Mouse (Mus musculus) CH12.LX (cell line): ENCODE measurements around the gene Arl1. TPM values are rescaled to one million over a fixed set of nuclear protein-coding genes. Genes with fewer than 3 reads are reported as not detected.

Experiments
- DNase-seq: peaks from one replicate; pipeline ENCODE4 v3.0.0-alpha.2; 2013; ENCODE audit errors: extremely low read depth
- H3K27ac ChIP-seq: 2 replicates; pipeline ENCODE4 v1.5.1; 2012; ENCODE audit warnings: low read depth, mild to moderate bottlenecking, control low read depth, moderate library complexity; ENCODE audit not compliant: insufficient read depth
- H3K27me3 ChIP-seq: replicated peaks from 2 replicates; pipeline ENCODE3; 2012; ENCODE audit warnings: inconsistent platforms
- H3K36me3 ChIP-seq, 2 experiments: replicated peaks in 1 of 2; 2 replicates each; pipeline versions ENCODE3 to v1.6.1; 2012; ENCODE audit warnings: inconsistent platforms in 1 of 2, low read length in 1 of 2, mild to moderate bottlenecking in 1 of 2, mixed read lengths in 1 of 2, moderate library complexity in 1 of 2; ENCODE audit not compliant: control insufficient read depth in 1 of 2, insufficient read depth in 1 of 2
- H3K4me1 ChIP-seq, 2 experiments: 2 replicates each; pipeline ENCODE4 v1.6.1; 2012; ENCODE audit warnings: inconsistent platforms in 1 of 2, moderate library complexity in 1 of 2; ENCODE audit not compliant: insufficient read depth in 2 of 2, control insufficient read depth in 1 of 2
- H3K4me2 ChIP-seq: 2 replicates; pipeline ENCODE4 v1.6.1; 2012; ENCODE audit warnings: low read depth, mild to moderate bottlenecking, control low read depth; ENCODE audit not compliant: poor library complexity, insufficient read depth, severe bottlenecking
- H3K4me3 ChIP-seq, 3 experiments: fragments of 150-350 bp in 1 of 3; sonication (generic) in 1 of 3; replicated peaks in 1 of 3; 2 replicates each; pipeline versions ENCODE3 to v1.5.1; 2011 to 2012; ENCODE audit warnings: low read depth in 2 of 3, low read length in 2 of 3, mild to moderate bottlenecking in 2 of 3, moderate library complexity in 2 of 3, control low read depth in 1 of 3, improper control_type of control experiment in 1 of 3, inconsistent platforms in 1 of 3, mixed read lengths in 1 of 3; ENCODE audit not compliant: poor library complexity in 1 of 3
- H3K79me2 ChIP-seq: replicated peaks from 2 replicates; pipeline ENCODE4 v1.6.1; 2012; ENCODE audit warnings: mild to moderate bottlenecking, moderate library complexity; ENCODE audit not compliant: control insufficient read depth, poor library complexity, insufficient read depth, severe bottlenecking; ENCODE audit errors: extremely low read depth
- H3K9ac ChIP-seq: 2 replicates; pipeline ENCODE4 v1.6.1; 2012; ENCODE audit warnings: low read depth, mild to moderate bottlenecking, control low read depth, moderate library complexity; ENCODE audit not compliant: insufficient read depth
- H3K9me3 ChIP-seq: replicated peaks from 2 replicates; pipeline ENCODE3; 2012; ENCODE audit warnings: low read length, inconsistent platforms, mixed read lengths
- CHD2 ChIP-seq: IDR thresholded peaks from 2 replicates; pipeline ENCODE4 v1.6.1; 2011; ENCODE audit warnings: low read length, improper control_type of control experiment
- CTCF ChIP-seq, 2 experiments: IDR thresholded peaks in 1 of 2; conservative IDR thresholded peaks in 1 of 2; 2 replicates each; pipeline ENCODE4 v1.5.1; 2011 to 2012; ENCODE audit warnings: low read depth in 2 of 2, low read length in 2 of 2, improper control_type of control experiment in 1 of 2, inconsistent platforms in 1 of 2, mild to moderate bottlenecking in 1 of 2, moderate library complexity in 1 of 2
- ELF1 ChIP-seq: IDR thresholded peaks from 2 replicates; pipeline ENCODE4 v1.6.1; 2014; ENCODE audit warnings: low read depth, mild to moderate bottlenecking, inconsistent platforms, low read length, improper control_type of control experiment
- EP300 ChIP-seq: IDR thresholded peaks from 2 replicates; pipeline ENCODE4 v1.6.1; 2011; ENCODE audit warnings: low read length, improper control_type of control experiment
- JUN ChIP-seq: IDR thresholded peaks from 2 replicates; pipeline ENCODE4 v1.6.1; 2011; ENCODE audit warnings: low read depth, mild to moderate bottlenecking, low read length, improper control_type of control experiment, moderate library complexity; ENCODE audit not compliant: insufficient read depth
- MAZ ChIP-seq: IDR thresholded peaks from 2 replicates; pipeline ENCODE4 v1.6.1; 2012; ENCODE audit warnings: low read depth, mild to moderate bottlenecking, inconsistent platforms, low read length, improper control_type of control experiment, moderate library complexity
- MYC ChIP-seq: IDR thresholded peaks from 2 replicates; pipeline ENCODE4 v1.6.1; 2011; ENCODE audit warnings: low read depth, mild to moderate bottlenecking, improper control_type of control experiment, low read length
- PAX5 ChIP-seq: IDR thresholded peaks from 2 replicates; pipeline ENCODE4 v1.6.1; 2012; ENCODE audit warnings: low read length, inconsistent platforms, mixed read lengths
- RAD21 ChIP-seq: IDR thresholded peaks from 2 replicates; pipeline ENCODE4 v1.6.1; 2011; ENCODE audit warnings: low read depth, mild to moderate bottlenecking, low read length, improper control_type of control experiment, moderate library complexity
- SMC3 ChIP-seq: IDR thresholded peaks from 2 replicates; pipeline ENCODE4 v1.6.1; 2011; ENCODE audit warnings: low read depth, low read length, improper control_type of control experiment
- dilution Hi-C: fragments of 300-500 bp; cut with MboI; formaldehyde crosslinking; loops from 2 replicates; pipeline ENCODE4 v1.14.3; 2020; ENCODE audit warnings: low sequenced_read_pairs; ENCODE audit not compliant: extremely low pct_unique_long_range_greater_than_20kb, extremely low pct_ligation_motif_present
- in situ Hi-C: fragments of 300-500 bp; cut with MboI; formaldehyde crosslinking; loops from 3 replicates; pipeline ENCODE4 v1.14.3; 2019; ENCODE audit warnings: low sequenced_read_pairs, low pct_ligation_motif_present, low pct_unique_long_range_greater_than_20kb, mixed read lengths
- polyA plus RNA-seq: library from polyadenylated mRNA; unstranded; fragments of >175 nt; gene quantifications from 2 replicates; pipeline ENCODE4 v1.2.1, GENCODE M21; 2012; ENCODE audit warnings: low read depth; ENCODE audit not compliant: insufficient read length
- total RNA-seq, 2 experiments: library from RNA; depleted of rRNA; stranded (reverse); fragments of 300-350 nt in 1 of 2; fragments of >200 nt in 1 of 2; gene quantifications; 2 replicates each; pipeline ENCODE4 v1.2.3; 2012 to 2014

Gene Arl1
- total and polyA plus RNA-seq, 3 experiments: 48.9 to 143 (median 94.0) TPM

GRCm38 (mm10) chr10:88719618-88720017, 11.0 kb upstream of the Arl1 start:
- peaks cover 0 to 11% of the 10 kb centered on the region in 2 experiments; a peak in 1 of 4 replicates for H3K4me1 ChIP-seq
- no peaks in the 10 kb centered on the region for H3K9me3 ChIP-seq
- H3K4me2 ChIP-seq: no peak overlapping the region
- H3K9ac ChIP-seq: no peak overlapping the region
- TF ChIP-seq MAZ: no peak
- no peak for TF ChIP-seq PAX5
- no peak for TF ChIP-seq CHD2
- TF ChIP-seq EP300: no peak
- TF ChIP-seq ELF1: no peak
- TF ChIP-seq JUN: no peak
- H3K79me2 ChIP-seq: no peaks in the 10 kb centered on the region
- no peak for DNase-seq
- H3K27ac ChIP-seq: no peak overlapping the region
- no peaks in the 10 kb centered on the region for H3K27me3 ChIP-seq
- in situ Hi-C loops: no loop called here
- dilution Hi-C loops: no loop called here
- no peak overlapping the region for H3K4me3 ChIP-seq
- H3K36me3 ChIP-seq: no peaks in the 10 kb centered on the region

DNA sequence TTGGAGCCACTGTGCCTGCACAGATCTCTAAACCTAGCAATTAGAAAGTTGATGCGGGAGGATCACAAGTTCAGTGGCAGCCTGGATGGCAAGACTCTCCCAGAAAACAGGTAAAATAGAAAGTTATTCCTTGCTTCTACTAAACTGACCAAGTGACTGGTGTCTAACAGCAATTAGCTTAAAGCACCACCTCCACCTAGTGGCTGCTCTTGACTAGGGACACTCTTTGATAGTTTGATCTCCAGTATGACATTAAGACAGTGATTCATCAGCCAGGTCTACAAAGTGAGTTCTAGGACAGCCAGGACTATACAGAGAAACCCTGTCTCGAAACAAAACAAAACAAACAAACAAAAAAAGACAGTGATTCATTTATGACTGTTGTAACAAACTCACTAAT, 5.3 kb upstream of the Arl1 start:
- Histone ChIP-seq H3K79me2 (no peaks in the 10 kb centered on the region), H3K27me3 (no peaks in the 10 kb centered on the region)
- TF ChIP-seq JUN (no peak), MYC (no peak), CTCF (conservative IDR thresholded peaks at IDR 0.05 in 1 of 2, IDR thresholded peaks at IDR 0.05 in 1 of 2; ENCODE audit: low read depth in 2 of 2, low read length in 2 of 2) (peak; percentile 34 to 78; a peak in 3 of 4 replicates), SMC3 (peak; percentile 71), RAD21 (peak; percentile 83)
- TF ChIP-seq, all 38 proteins: peak for 3
- dilution Hi-C loops: no loop called here
- Histone ChIP-seq H3K4me1 (no peaks in the 10 kb centered on the region; a peak in 1 of 4 replicates), H3K36me3 (no peaks in the 10 kb centered on the region), H3K27ac (no peak overlapping the region), H3K4me2 (peak overlapping the region; percentile 13; the same call in 1 of the 2 replicates), H3K9ac (no peak overlapping the region), H3K9me3 (no peaks in the 10 kb centered on the region), H3K4me3 (no peak overlapping the region)
- in situ Hi-C loops: no loop called here
- peak; percentile 53 for DNase-seq

GRCm38 (mm10) chr10:88727128-88727527, 3.5 kb upstream of the Arl1 start:
- no peak overlapping the region for H3K4me2 ChIP-seq
- dilution Hi-C loops (no loop called here), in situ Hi-C loops (no loop called here)
- no peak overlapping the region for H3K27ac ChIP-seq
- H3K27me3 ChIP-seq: no peaks in the 10 kb centered on the region
- no peaks in the 10 kb centered on the region for H3K9me3 ChIP-seq
- peaks cover 9% of the 10 kb centered on the region for H3K79me2 ChIP-seq
- no peak overlapping the region for H3K9ac ChIP-seq
- peaks cover 0 to 1% of the 10 kb centered on the region in 2 experiments; a peak in 2 of 4 replicates for H3K4me1 ChIP-seq
- H3K36me3 ChIP-seq: no peaks in the 10 kb centered on the region
- DNase-seq: peak; percentile 58
- TF ChIP-seq MYC: no peak
- peak; percentile 64 for TF ChIP-seq SMC3
- TF ChIP-seq RAD21: peak; percentile 60
- peak; percentile 69 to 71 for TF ChIP-seq CTCF (conservative IDR thresholded peaks at IDR 0.05 in 1 of 2, IDR thresholded peaks at IDR 0.05 in 1 of 2; ENCODE audit: low read depth in 2 of 2, low read length in 2 of 2)
- no peak overlapping the region for H3K4me3 ChIP-seq
